21 mouse cellular contexts compared by ENCODE assay signal in the genomic region with DNA sequence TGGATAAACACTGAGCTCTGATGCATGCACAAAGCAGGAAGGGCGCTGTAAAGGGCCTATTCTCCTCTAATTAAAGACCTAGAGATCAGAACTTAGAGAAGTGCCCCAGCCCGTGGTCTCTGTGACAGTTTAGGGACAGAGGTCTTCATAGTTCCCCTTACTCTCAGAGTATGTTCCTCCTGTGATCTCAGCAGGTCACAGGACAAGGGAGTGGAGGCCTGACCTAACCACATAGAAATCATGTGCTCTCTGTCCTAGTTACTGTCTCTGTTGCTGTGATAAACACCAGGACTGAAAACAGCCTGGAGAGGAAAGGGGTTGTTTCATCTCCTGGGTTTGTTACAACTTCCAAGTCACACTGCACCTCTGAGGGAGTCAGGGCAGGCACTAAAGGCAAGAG.
"Had no signal": no experiment of that assay in that cellular context is flagged by ENCODE, and none has a peak within 500 bp of the region (broad histone marks: within the 10 kb centered on the region; RNA-seq: fewer than 3 reads in every experiment).

No protein-coding gene starts in this region.

- H3K27ac ChIP-seq: limb, embryonic 10.5 days; limb, embryonic 13.5 days; liver, embryonic 12.5 days; liver, embryonic 15.5 days; neural tube, embryonic 13.5 days; stomach, postnatal 0 days had no signal

- H3K36me3 ChIP-seq: limb, embryonic 10.5 days; liver, embryonic 12.5 days; liver, embryonic 15.5 days had no signal

- DNase-seq: kidney, adult 8-10 months; kidney, postnatal 14 days; kidney, postnatal 4 days; liver; lung, adult 2 months; lung, postnatal 14 days; lung, postnatal 4 days; midbrain, embryonic 14.5 days; right cerebral cortex, postnatal 4 days; thymus, adult 2 months; thymus, postnatal 14 days; thymus, postnatal 4 days had no signal

- ATAC-seq: intestine, postnatal 0 days; liver, embryonic 12.5 days had no signal

- H3K4me3 ChIP-seq: limb, embryonic 10.5 days; limb, embryonic 13.5 days; liver, embryonic 12.5 days; liver, embryonic 15.5 days; myocyte; neural tube, embryonic 13.5 days had no signal

- H3K4me2 ChIP-seq: limb, embryonic 13.5 days; liver, embryonic 12.5 days; liver, embryonic 15.5 days; midbrain, embryonic 11.5 days; neural tube, embryonic 13.5 days had no signal

- H3K9me3 ChIP-seq: limb, embryonic 10.5 days; limb, embryonic 13.5 days; liver, embryonic 12.5 days; liver, embryonic 15.5 days; neural tube, embryonic 13.5 days had no signal

- H3K27me3 ChIP-seq: limb, embryonic 13.5 days; liver, embryonic 12.5 days; neural tube, embryonic 13.5 days had no signal

- H3K4me1 ChIP-seq: limb, embryonic 13.5 days; liver, embryonic 15.5 days had no signal

- H3K9ac ChIP-seq: limb, embryonic 13.5 days; liver, embryonic 12.5 days; liver, embryonic 15.5 days; neural tube, embryonic 13.5 days had no signal
